Mouse (Mus musculus) G1E (cell line): ENCODE results near the gene Cyp2f2.

Experiments
- CTCF ChIP-seq: IDR thresholded peaks from 2 replicates; pipeline ENCODE4 v1.5.1; 2012; ENCODE audit warnings: low read depth, low read length, inconsistent platforms, mixed read lengths
- GATA1 ChIP-seq: IDR thresholded peaks from 2 replicates; pipeline ENCODE4 v1.6.1; 2012; ENCODE audit warnings: borderline replicate concordance, low read length, inconsistent platforms, mixed read lengths
- GATA2 ChIP-seq: IDR thresholded peaks from 2 replicates; pipeline ENCODE4 v1.6.1; 2012; ENCODE audit warnings: low read depth, low read length, inconsistent platforms, borderline replicate concordance
- POLR2AphosphoS5 ChIP-seq: IDR thresholded peaks from 2 replicates; pipeline ENCODE4 v1.6.1; 2012; ENCODE audit warnings: low read depth, low read length, inconsistent platforms; ENCODE audit not compliant: insufficient replicate concordance
- TAL1 ChIP-seq: conservative IDR thresholded peaks from 2 replicates; pipeline ENCODE4 v1.6.1; 2012; ENCODE audit warnings: low read depth, low read length, inconsistent platforms, mixed read lengths

- TF ChIP-seq CTCF = no peak
- TF ChIP-seq GATA1 = no peak
- TF ChIP-seq POLR2AphosphoS5 = no peak
- TF ChIP-seq GATA2 = no peak
- no peak for TF ChIP-seq TAL1
Observed at GRCm38 (mm10) chr7:27153205-27153764, 33.6 kb downstream of the Cyp2f2 start, which contains the start of gene Cyp2t4.
